Comparison of ENCODE assay signal across 23 mouse cellular contexts in genomic region chr19:17256867-17257266, GRCm38 (mm10).
A peak's percentile ranks its signal among the peaks of the same experiment; 100 is the strongest.
DNase-seq lines count a peak whose midpoint lies in the region; ATAC-seq and TF ChIP-seq lines count a peak whose summit lies in the region.
"Had no signal": no experiment of that assay in that cellular context is flagged by ENCODE, and none has a peak within 500 bp of the region (broad histone marks: within the 10 kb centered on the region; RNA-seq: fewer than 3 reads in every experiment).

No protein-coding gene starts in this region.

- no peak overlapping the region for H3K9ac ChIP-seq in ES-E14 (ENCODE audit: insufficient read depth, low read depth, low read length, poor library complexity, severe bottlenecking)
- no peak overlapping the region for H3K9ac ChIP-seq in midbrain, embryonic 13.5 days (replicated peaks)
- H3K9ac ChIP-seq: embryonic facial prominence, embryonic 13.5 days; hindbrain, embryonic 12.5 days; midbrain, embryonic 15.5 days had no signal

- no peak overlapping the region for H3K4me3 ChIP-seq in ES-E14 (ENCODE audit: insufficient read depth in 1 of 2, low read depth in 1 of 2, low read length in 2 of 2, poor library complexity in 1 of 2, severe bottlenecking in 1 of 2)
- H3K4me3 ChIP-seq in midbrain, embryonic 13.5 days (replicated peaks), result no peak overlapping the region
- H3K4me3 ChIP-seq: embryonic facial prominence, embryonic 13.5 days; hindbrain, embryonic 12.5 days; left cerebral cortex, adult 2 months; midbrain, embryonic 15.5 days had no signal

- in situ Hi-C loops in ES-E14 (cut with MboI; ENCODE audit: low sequenced_read_pairs in 2 of 2, unreplicated experiment in 2 of 2), result no loop called here

- no peak overlapping the region for H3K4me2 ChIP-seq in midbrain, embryonic 13.5 days (replicated peaks)
- H3K4me2 ChIP-seq: embryonic facial prominence, embryonic 13.5 days; heart, embryonic 11.5 days; hindbrain, embryonic 12.5 days; liver, embryonic 11.5 days; midbrain, embryonic 15.5 days had no signal

- intact Hi-C loops in heart, postnatal 14 days (cut with DNase I), result no loop called here

- 88% methylated on average over 10 of the region's 10 CpGs for WGBS in midbrain, embryonic 13.5 days

- H3K4me1 ChIP-seq in ES-E14 (ENCODE audit: control insufficient read depth in 2 of 2, insufficient read depth in 2 of 2, low read length in 2 of 2, poor library complexity in 1 of 2), result no peaks in the 10 kb centered on the region
- 0 out of 2 replicates have a peak, but pooled peaks cover 6% of the 10 kb centered on the region for H3K4me1 ChIP-seq in midbrain, embryonic 13.5 days (replicated peaks)
- H3K4me1 ChIP-seq: embryonic facial prominence, embryonic 13.5 days; midbrain, embryonic 15.5 days had no signal

- no peaks in the 10 kb centered on the region for H3K9me3 ChIP-seq in ES-E14 (ENCODE audit: control insufficient read depth, insufficient read depth, low read depth, low read length)
- H3K9me3 ChIP-seq in midbrain, embryonic 13.5 days, result no peaks in the 10 kb centered on the region
- H3K9me3 ChIP-seq: embryonic facial prominence, embryonic 13.5 days; hindbrain, embryonic 12.5 days; megakaryocyte, embryonic 14.5 days; midbrain, embryonic 15.5 days had no signal

- H3K27me3 ChIP-seq in midbrain, embryonic 13.5 days, result no peaks in the 10 kb centered on the region
- H3K27me3 ChIP-seq: embryonic facial prominence, embryonic 13.5 days; hindbrain, embryonic 12.5 days; midbrain, embryonic 15.5 days had no signal

- no peak for ATAC-seq in midbrain, embryonic 13.5 days
- ATAC-seq in granulocyte monocyte progenitor cell, adult 5-6 weeks (replicated peaks; ENCODE audit: poor library complexity, severe bottlenecking), result no peak
- ATAC-seq: forebrain, embryonic 16.5 days; inflammation-experienced regulatory T-cells, adult 6 months; midbrain, embryonic 15.5 days had no signal

- no peak overlapping the region for H3K27ac ChIP-seq in ES-E14 (ENCODE audit: insufficient read depth, low read depth, low read length, poor library complexity, severe bottlenecking)
- H3K27ac ChIP-seq in midbrain, embryonic 13.5 days, result no peak overlapping the region
- H3K27ac ChIP-seq: embryonic facial prominence, embryonic 13.5 days; hindbrain, embryonic 12.5 days; left cerebral cortex, adult 2 months; midbrain, embryonic 15.5 days had no signal

- no peaks in the 10 kb centered on the region for H3K36me3 ChIP-seq in ES-E14 (ENCODE audit: control insufficient read depth, insufficient read depth, low read length, poor library complexity, severe bottlenecking)
- H3K36me3 ChIP-seq in midbrain, embryonic 13.5 days, result no peaks in the 10 kb centered on the region
- H3K36me3 ChIP-seq: embryonic facial prominence, embryonic 13.5 days; hindbrain, embryonic 12.5 days; midbrain, embryonic 15.5 days had no signal

- peak; percentile 79 for DNase-seq in heart, adult 11 months
- no peak for DNase-seq in heart, postnatal 14 days
- DNase-seq in 3134 (ENCODE audit: extremely low read depth, insufficient read length, low spot score), result peak; percentile 67
- peak; percentile 17 for DNase-seq in ES-E14 (ENCODE audit: low read depth, low spot score)
- peak; percentile 17 for DNase-seq in c-Kit-positive CD71-negative TER-119-negative erythroid progenitor cells, embryonic 14.5 days (ENCODE audit: low read depth)
- DNase-seq in frontal cortex, postnatal 14 days (ENCODE audit: low spot score in 2 of 2), result no peak
- DNase-seq: adrenal gland, adult 2 months; cerebellum, postnatal 10 days; heart, postnatal 10 days; kidney, adult 9 months; layer of hippocampus, adult 9-11 months; lung, adult 2 months had no signal

TF ChIP-seq in ES-E14, 5 proteins besides CTCF, POLR2A, EP300 and RAD21:
- TF ChIP-seq CHD2 (IDR thresholded peaks at IDR 0.05; ENCODE audit: low read depth, low read length), result no peak
- TF ChIP-seq HCFC1 (IDR thresholded peaks at IDR 0.05; ENCODE audit: borderline replicate concordance, insufficient read depth, low read length), result no peak
- no peak for TF ChIP-seq ZC3H11A (IDR thresholded peaks at IDR 0.05; ENCODE audit: borderline replicate concordance, low read depth, low read length)
- no peak for TF ChIP-seq MAFK (IDR thresholded peaks at IDR 0.05; ENCODE audit: insufficient read depth, low read depth, low read length)
- TF ChIP-seq ZNF384 (IDR thresholded peaks at IDR 0.05; ENCODE audit: low read depth, low read length), result no peak
TF ChIP-seq in ES-E14: peak in this region for 0.

Comparison
In these comparisons a context has a peak if more than half of its experiments do, and no peak if none do; other contexts are left out.
1. DNase-seq: peak in heart, adult 11 months (single experiment), 3134 (single experiment), ES-E14 (single experiment) and c-Kit-positive CD71-negative TER-119-negative erythroid progenitor cells, embryonic 14.5 days (single experiment); none in heart, postnatal 14 days (0 of 2) and frontal cortex, postnatal 14 days (0 of 2).